25 mouse cellular contexts compared by ENCODE assay signal in genomic region chr12:50081571-50081970, GRCm38 (mm10).
DNase-seq lines count a peak whose midpoint lies in the region; ATAC-seq lines count a peak whose summit lies in the region.
"Had no signal": no experiment of that assay in that cellular context is flagged by ENCODE, and none has a peak within 500 bp of the region (broad histone marks: within the 10 kb centered on the region; RNA-seq: fewer than 3 reads in every experiment).

No protein-coding gene starts in this region.

- H3K27me3 ChIP-seq in forebrain, embryonic 13.5 days, result no peaks in the 10 kb centered on the region
- H3K27me3 ChIP-seq in forebrain, embryonic 11.5 days (ENCODE audit: control insufficient read depth, insufficient read depth, low read length), result no peaks in the 10 kb centered on the region
- H3K27me3 ChIP-seq: embryonic facial prominence, embryonic 12.5 days; intestine, embryonic 15.5 days; kidney, embryonic 15.5 days; megakaryocyte, embryonic 14.5 days; neural tube, embryonic 13.5 days had no signal

- 82% methylated on average over 1 of the region's 1 CpGs for WGBS in forebrain, embryonic 13.5 days
- WGBS in forebrain, embryonic 11.5 days, result 81% methylated on average over 1 of the region's 1 CpGs

- no peak overlapping the region for H3K4me2 ChIP-seq in forebrain, embryonic 13.5 days
- no peak overlapping the region for H3K4me2 ChIP-seq in forebrain, embryonic 11.5 days (ENCODE audit: low read depth, low read length, severe bottlenecking)
- H3K4me2 ChIP-seq: embryonic facial prominence, embryonic 12.5 days; hindbrain, embryonic 14.5 days; intestine, embryonic 15.5 days; kidney, embryonic 15.5 days; liver, embryonic 11.5 days; neural tube, embryonic 13.5 days had no signal

- no peaks in the 10 kb centered on the region for H3K9me3 ChIP-seq in forebrain, embryonic 13.5 days (replicated peaks)
- no peaks in the 10 kb centered on the region for H3K9me3 ChIP-seq in forebrain, embryonic 11.5 days (ENCODE audit: control insufficient read depth, low read length)
- H3K9me3 ChIP-seq: embryonic facial prominence, embryonic 12.5 days; G1E; intestine, embryonic 15.5 days; kidney, embryonic 15.5 days; megakaryocyte, embryonic 14.5 days; neural tube, embryonic 13.5 days had no signal

- no peak overlapping the region for H3K27ac ChIP-seq in forebrain, embryonic 13.5 days
- no peak overlapping the region for H3K27ac ChIP-seq in forebrain, embryonic 11.5 days (ENCODE audit: low read depth, low read length)
- H3K27ac ChIP-seq: embryonic facial prominence, embryonic 12.5 days; gastrocnemius, adult 2 months; hindbrain, embryonic 14.5 days; intestine, embryonic 15.5 days; kidney, embryonic 15.5 days; neural tube, embryonic 13.5 days; stomach, postnatal 0 days had no signal

- no peak overlapping the region for H3K4me3 ChIP-seq in forebrain, embryonic 13.5 days
- H3K4me3 ChIP-seq in forebrain, embryonic 11.5 days (ENCODE audit: low read depth, low read length), result no peak overlapping the region
- H3K4me3 ChIP-seq: embryonic facial prominence, embryonic 12.5 days; erythroblast, embryonic 14.5 days; gastrocnemius, adult 2 months; intestine, embryonic 15.5 days; kidney, embryonic 15.5 days; megakaryocyte, embryonic 14.5 days; neural tube, embryonic 13.5 days had no signal

- intact Hi-C loops in left cerebral cortex, postnatal 10 days (cut with DNase I), result loop anchor here (5.0 kb wide), 2 partner anchors 129 to 689 kb away; no protein-coding TSS in a partner anchor
- intact Hi-C loops in left cerebral cortex, postnatal 4 days (cut with DNase I), result loop anchor here (5.0 kb wide), 1 partner anchor 119 kb away; no protein-coding TSS in a partner anchor

- H3K36me3 ChIP-seq in forebrain, embryonic 13.5 days (ENCODE audit: poor library complexity, severe bottlenecking), result no peaks in the 10 kb centered on the region
- no peaks in the 10 kb centered on the region for H3K36me3 ChIP-seq in forebrain, embryonic 11.5 days (ENCODE audit: control insufficient read depth, insufficient read depth, low read length)
- H3K36me3 ChIP-seq: embryonic facial prominence, embryonic 12.5 days; G1E; intestine, embryonic 15.5 days; kidney, embryonic 15.5 days; neural tube, embryonic 13.5 days had no signal

- ATAC-seq in forebrain, embryonic 13.5 days, result peak; percentile 87
- ATAC-seq in forebrain, embryonic 11.5 days (replicated peaks; ENCODE audit: low FRiP score), result no peak
- ATAC-seq: intestine, embryonic 15.5 days had no signal

- no peak overlapping the region for H3K9ac ChIP-seq in forebrain, embryonic 13.5 days
- no peak overlapping the region for H3K9ac ChIP-seq in forebrain, embryonic 11.5 days (ENCODE audit: low read length)
- H3K9ac ChIP-seq: embryonic facial prominence, embryonic 12.5 days; hindbrain, embryonic 14.5 days; intestine, embryonic 15.5 days; kidney, embryonic 15.5 days; neural tube, embryonic 13.5 days had no signal

- peaks cover 11% of the 10 kb centered on the region for H3K4me1 ChIP-seq in forebrain, embryonic 13.5 days
- no peaks in the 10 kb centered on the region for H3K4me1 ChIP-seq in forebrain, embryonic 11.5 days (replicated peaks; ENCODE audit: control insufficient read depth, insufficient read depth, low read length)
- H3K4me1 ChIP-seq: embryonic facial prominence, embryonic 12.5 days; intestine, embryonic 15.5 days; kidney, embryonic 15.5 days; megakaryocyte, embryonic 14.5 days; neural tube, embryonic 13.5 days had no signal

- DNase-seq in forebrain, embryonic 11.5 days (ENCODE audit: low spot score), result no peak
- peak; percentile 25 for DNase-seq in left cerebral cortex, adult 11 months (ENCODE audit: low spot score)
- DNase-seq in left cerebral cortex, postnatal 10 days (ENCODE audit: extremely low spot score in 1 of 2, low spot score in 2 of 2), result no peak
- DNase-seq in layer of hippocampus, adult 8-10 months (ENCODE audit: low spot score in 2 of 2), result peak; percentile 40 to 70
- DNase-seq in left cerebral cortex, postnatal 4 days, result peak; percentile 1
- DNase-seq in heart, adult 18-20 months, result no peak
- DNase-seq in Muller cell, postnatal 12 days (ENCODE audit: inconsistent ontology term), result no peak
- DNase-seq: adrenal gland, postnatal 25 days; cerebellum, adult 2 months; gastrocnemius, adult 2 months; heart, postnatal 36 days; lung, adult 18-20 months; lung, postnatal 14 days; thymus, postnatal 14 days had no signal

Comparison
In these comparisons a context has a peak if more than half of its experiments do, and no peak if none do; other contexts are left out.
1. DNase-seq: peak in left cerebral cortex, adult 11 months (single experiment), layer of hippocampus, adult 8-10 months (2 of 2) and left cerebral cortex, postnatal 4 days (single experiment); none in forebrain, embryonic 11.5 days (single experiment), left cerebral cortex, postnatal 10 days (0 of 2), heart, adult 18-20 months (0 of 2) and Muller cell, postnatal 12 days (single experiment).